Mouse (Mus musculus) left cerebral cortex, postnatal 25 days (tissue): ENCODE measurements at regions not wholly inside any gene's neighbourhood (a gene's known extent, or its start where the extent isn't known, plus 50 kb on each side); places are given as distances from the start of the nearest gene placed in this dataset.

Experiments used
- DNase-seq, 2 experiments: peaks; one replicate each; pipeline ENCODE4 v3.0.0; 2022; ENCODE audit warnings: low spot score in 2 of 2, mixed read lengths in 1 of 2
- intact Hi-C: fragments of 180-260 bp; cut with DNase I; formaldehyde crosslinking; loops from one replicate; pipeline ENCODE4 v1.15.1; 2025

GRCm38 (mm10) chrX:57869648-57870047, 152.9 kb upstream of the Zic3 start:
- DNase-seq, result no peak
- intact Hi-C loops, result no loop called here

GRCm38 (mm10) chrX:57916705-57917104, 105.8 kb upstream of the Zic3 start:
- DNase-seq, result no peak
- intact Hi-C loops, result loop anchor here (2.0 kb wide), 1 partner anchor 120 kb away; no protein-coding TSS in a partner anchor

- intact Hi-C loops, result loop anchor here (2.0 kb wide), 1 partner anchor 119 kb away; no protein-coding TSS in a partner anchor
- no peak for DNase-seq
Observed at GRCm38 (mm10) chrX:57917441-57918145, 104.9 kb upstream of the Zic3 start.

- intact Hi-C loops, result no loop called here
- no peak for DNase-seq
Observed at GRCm38 (mm10) chrX:57918181-57919115, 104.1 kb upstream of the Zic3 start.

- intact Hi-C loops, result loop anchor here (5.0 to 10.0 kb wide), 2 partner anchors 97 to 455 kb away; no protein-coding TSS in a partner anchor
Observed at GRCm38 (mm10) chrX:57919886-57920285, 102.6 kb upstream of the Zic3 start.

GRCm38 (mm10) chrX:57920376-57920775, 102.1 kb upstream of the Zic3 start:
- intact Hi-C loops, result loop anchor here (5.0 to 10.0 kb wide), 2 partner anchors 97 to 454 kb away; no protein-coding TSS in a partner anchor
- DNase-seq, result no peak

More at GRCm38 (mm10) chrX:57919886-57920285, 102.6 kb upstream of the Zic3 start:
- no peak for DNase-seq

- intact Hi-C loops, result loop anchor here (5.0 to 10.0 kb wide), 2 partner anchors 96 to 454 kb away; no protein-coding TSS in a partner anchor
- DNase-seq, result no peak
Observed at GRCm38 (mm10) chrX:57921294-57921693, 101.2 kb upstream of the Zic3 start.

- intact Hi-C loops, result loop anchor here (5.0 to 10.0 kb wide), 2 partner anchors 95 to 453 kb away; no protein-coding TSS in a partner anchor
- DNase-seq, result no peak
Observed at GRCm38 (mm10) chrX:57921821-57922449, 100.6 kb upstream of the Zic3 start.

- intact Hi-C loops, result loop anchor here (2.0 to 10.0 kb wide), 3 partner anchors 93 to 567 kb away; no protein-coding TSS in a partner anchor
- DNase-seq, result peak in 1 of 2 experiments; percentile 15
Observed at GRCm38 (mm10) chrX:57923836-57924235, 98.7 kb upstream of the Zic3 start.

GRCm38 (mm10) chrX:57935621-57936020, 86.9 kb upstream of the Zic3 start:
- intact Hi-C loops, result no loop called here
- DNase-seq, result no peak

- intact Hi-C loops, result no loop called here
- DNase-seq, result no peak
Observed at GRCm38 (mm10) chrX:57938248-57938836, 84.2 kb upstream of the Zic3 start.

- no peak for DNase-seq
- intact Hi-C loops, result no loop called here
Observed at GRCm38 (mm10) chrX:57950896-57951295, 71.6 kb upstream of the Zic3 start.

GRCm38 (mm10) chrX:57951301-57951700, 71.2 kb upstream of the Zic3 start:
- intact Hi-C loops, result no loop called here
- no peak for DNase-seq

GRCm38 (mm10) chrX:57954594-57955185, 67.8 kb upstream of the Zic3 start:
- intact Hi-C loops, result no loop called here
- no peak for DNase-seq
